ENCODE assay signal across 8 mouse cellular contexts in the genomic region with DNA sequence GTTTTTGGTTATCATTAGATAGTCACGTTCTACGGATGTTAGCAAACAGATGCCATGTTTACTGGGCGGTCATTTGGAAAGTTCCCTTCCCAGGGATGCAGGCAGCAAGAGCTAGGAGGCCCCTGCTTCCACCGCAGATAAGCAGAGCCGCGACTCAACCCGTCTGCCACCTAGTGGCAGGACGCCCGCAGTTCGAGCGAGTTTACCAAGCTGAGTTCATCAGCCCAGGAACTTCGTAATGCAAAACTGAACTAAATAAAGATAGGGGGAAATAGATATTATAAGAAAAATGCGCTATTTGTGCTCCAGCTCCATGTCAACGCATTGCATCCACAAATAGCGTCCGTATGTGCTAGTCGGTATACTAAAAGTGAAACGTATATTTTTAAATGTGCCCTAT. TPM values are rescaled to one million over a fixed set of nuclear protein-coding genes. Genes with fewer than 3 reads are reported as not detected.
DNase-seq lines count a peak whose midpoint lies in the region; ATAC-seq lines count a peak whose summit lies in the region.

No protein-coding gene starts in this region.

- H3K9ac ChIP-seq in hindbrain, embryonic 11.5 days (ENCODE audit: low read depth, low read length), result no peak overlapping the region
- H3K9ac ChIP-seq in hindbrain, embryonic 12.5 days, result no peak overlapping the region

- H3K36me3 ChIP-seq in hindbrain, embryonic 11.5 days (ENCODE audit: control insufficient read depth, insufficient read depth, low read length), result no peaks in the 10 kb centered on the region
- no peaks in the 10 kb centered on the region for H3K36me3 ChIP-seq in hindbrain, embryonic 12.5 days
- H3K36me3 ChIP-seq in limb, embryonic 10.5 days, result no peaks in the 10 kb centered on the region

- H3K4me1 ChIP-seq in hindbrain, embryonic 11.5 days (replicated peaks; ENCODE audit: control insufficient read depth, insufficient read depth, low read length), result no peaks in the 10 kb centered on the region
- H3K4me1 ChIP-seq in hindbrain, embryonic 12.5 days, result no peaks in the 10 kb centered on the region
- H3K4me1 ChIP-seq in limb, embryonic 10.5 days, result no peaks in the 10 kb centered on the region

- peak; percentile 81 for DNase-seq in hindbrain, embryonic 11.5 days (ENCODE audit: low spot score)
- DNase-seq in cerebellum, postnatal 4 days (ENCODE audit: low spot score in 2 of 2), result peak; percentile 69 to 79
- peak; percentile 76 for DNase-seq in gastrocnemius, postnatal 14 days
- DNase-seq in kidney, adult 18-20 months, result peak; percentile 58
- peak; percentile 78 for DNase-seq in limb, embryonic 10.5 days (ENCODE audit: low spot score)
- peak; percentile 37 to 47 for DNase-seq in spleen, postnatal 36 days (ENCODE audit: low spot score in 2 of 2)

- H3K9me3 ChIP-seq in hindbrain, embryonic 11.5 days (ENCODE audit: control insufficient read depth, low read length), result no peaks in the 10 kb centered on the region
- no peaks in the 10 kb centered on the region for H3K9me3 ChIP-seq in hindbrain, embryonic 12.5 days (replicated peaks)
- no peaks in the 10 kb centered on the region for H3K9me3 ChIP-seq in limb, embryonic 10.5 days (replicated peaks)

- H3K4me2 ChIP-seq in hindbrain, embryonic 11.5 days (replicated peaks; ENCODE audit: low read depth, low read length), result no peak overlapping the region
- no peak overlapping the region for H3K4me2 ChIP-seq in hindbrain, embryonic 12.5 days (replicated peaks)

- no peaks in the 10 kb centered on the region for H3K27me3 ChIP-seq in hindbrain, embryonic 11.5 days (ENCODE audit: control insufficient read depth, insufficient read depth, low read length)
- H3K27me3 ChIP-seq in hindbrain, embryonic 12.5 days, result no peaks in the 10 kb centered on the region
- H3K27me3 ChIP-seq in limb, embryonic 10.5 days (ENCODE audit: low read depth, poor library complexity, severe bottlenecking), result no peaks in the 10 kb centered on the region

- ATAC-seq in hindbrain, embryonic 11.5 days (ENCODE audit: low FRiP score), result no peak
- no peak; the same call in 1 of the 2 replicates for ATAC-seq in hindbrain, embryonic 12.5 days (ENCODE audit: low FRiP score)
- peak; percentile 82 for ATAC-seq in monocyte, adult 5-6 weeks (replicated peaks; ENCODE audit: insufficient number of reproducible peaks, low FRiP score, low TSS enrichment, poor library complexity, severe bottlenecking)

- 24% methylated on average over 18 of the region's 18 CpGs for WGBS in hindbrain, embryonic 11.5 days
- WGBS in hindbrain, embryonic 12.5 days, result 23% methylated on average over 18 of the region's 18 CpGs
- 25% methylated on average over 18 of the region's 18 CpGs for WGBS in limb, embryonic 10.5 days

- H3K4me3 ChIP-seq in hindbrain, embryonic 11.5 days (ENCODE audit: low read depth, low read length), result no peak overlapping the region
- no peak overlapping the region for H3K4me3 ChIP-seq in hindbrain, embryonic 12.5 days
- no peak overlapping the region for H3K4me3 ChIP-seq in limb, embryonic 10.5 days

- no peak overlapping the region for H3K27ac ChIP-seq in hindbrain, embryonic 11.5 days (ENCODE audit: low read depth, low read length)
- H3K27ac ChIP-seq in hindbrain, embryonic 12.5 days, result no peak overlapping the region
- no peak overlapping the region for H3K27ac ChIP-seq in limb, embryonic 10.5 days

- intact Hi-C loops in gastrocnemius, postnatal 14 days (cut with DNase I; ENCODE audit: low total_unique reads), result no loop called here

RNA-seq across cellular contexts. Expression of a gene that starts 37.5 kb away (rescaled TPM):
- polyA plus RNA-seq in hindbrain, embryonic 11.5 days (2014; fragmentation: Nextera tagmentation; extraction: Ambion mirVana), result 0.32 TPM in 1 of 2 replicates, not detected in the other
- polyA plus RNA-seq in hindbrain, embryonic 12.5 days (2016; fragmentation: Nextera tagmentation; extraction: Ambion mirVana), result not detected in 2 replicates
- not detected for total RNA-seq in gastrocnemius, postnatal 14 days (2021)
- not detected in 2 replicates for polyA plus RNA-seq in limb, embryonic 10.5 days (2016; fragmentation: Nextera tagmentation; extraction: Ambion mirVana)
- total RNA-seq in monocyte, adult 5-6 weeks (2017), result 186 to 292 TPM (median 238 TPM) in 3 replicates
